Mouse (Mus musculus) spleen, postnatal 0 days (tissue): ENCODE data around the gene Aldh1l1. TPM values are rescaled to one million over a fixed set of nuclear protein-coding genes. Genes with fewer than 3 reads are reported as not detected.

Experiments used
- polyA plus RNA-seq: library from polyadenylated mRNA; unstranded; fragments of >200 nt; fragmentation: Nextera tagmentation; extraction: Ambion mirVana; gene quantifications from 2 replicates; pipeline ENCODE4 v1.2.1, GENCODE M21; 2015

Aldh1l1 gene
- 0.60 and 1.4 TPM in 2 replicates for polyA plus RNA-seq

DNA sequence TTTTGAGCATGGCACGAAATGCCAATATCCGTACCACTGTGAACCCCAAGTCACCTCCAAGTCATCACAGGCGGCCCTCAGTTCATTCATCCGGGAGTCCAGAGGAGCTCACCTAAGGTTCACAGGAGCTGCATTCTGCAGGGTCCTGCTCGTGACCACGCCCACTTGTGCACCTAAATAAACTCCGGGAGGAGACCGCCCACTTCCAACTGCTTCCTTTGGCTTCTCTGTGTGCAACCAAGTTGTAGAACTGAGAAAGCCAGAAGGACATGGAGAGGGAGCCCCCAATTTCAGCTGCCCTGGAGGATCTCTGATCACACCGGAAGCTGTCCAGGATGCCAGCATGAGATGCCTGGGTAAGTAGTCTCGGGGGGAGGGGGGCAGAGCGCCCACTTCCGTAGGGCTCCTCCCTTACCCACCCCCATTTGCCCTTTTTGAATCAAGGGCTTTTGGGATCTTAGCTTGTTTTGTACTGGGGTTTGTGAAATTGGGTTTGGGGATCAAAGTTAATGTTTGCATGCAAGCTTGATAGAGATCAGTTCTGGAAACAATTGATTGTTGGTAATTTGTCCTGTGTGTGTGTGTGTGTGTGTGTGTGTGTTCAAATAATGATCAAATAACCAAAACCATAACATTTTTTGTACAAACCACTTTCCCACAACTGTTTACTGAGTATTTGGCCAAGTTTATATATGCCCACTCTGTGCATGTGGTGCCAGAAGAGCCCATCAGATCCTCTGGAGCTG is at the start of gene Aldh1l1:
Gene Aldh1l1, plus strand, starts transcription at position 252 of the 746 bp plus-strand sequence.

GRCm38 (mm10) chr6:90462181-90462706 is 24.0 kb upstream of the Aldh1l1 start, which contains the start of gene Klf15:
TSS of gene Klf15 (plus strand) at chr6:90462576.

DNA sequence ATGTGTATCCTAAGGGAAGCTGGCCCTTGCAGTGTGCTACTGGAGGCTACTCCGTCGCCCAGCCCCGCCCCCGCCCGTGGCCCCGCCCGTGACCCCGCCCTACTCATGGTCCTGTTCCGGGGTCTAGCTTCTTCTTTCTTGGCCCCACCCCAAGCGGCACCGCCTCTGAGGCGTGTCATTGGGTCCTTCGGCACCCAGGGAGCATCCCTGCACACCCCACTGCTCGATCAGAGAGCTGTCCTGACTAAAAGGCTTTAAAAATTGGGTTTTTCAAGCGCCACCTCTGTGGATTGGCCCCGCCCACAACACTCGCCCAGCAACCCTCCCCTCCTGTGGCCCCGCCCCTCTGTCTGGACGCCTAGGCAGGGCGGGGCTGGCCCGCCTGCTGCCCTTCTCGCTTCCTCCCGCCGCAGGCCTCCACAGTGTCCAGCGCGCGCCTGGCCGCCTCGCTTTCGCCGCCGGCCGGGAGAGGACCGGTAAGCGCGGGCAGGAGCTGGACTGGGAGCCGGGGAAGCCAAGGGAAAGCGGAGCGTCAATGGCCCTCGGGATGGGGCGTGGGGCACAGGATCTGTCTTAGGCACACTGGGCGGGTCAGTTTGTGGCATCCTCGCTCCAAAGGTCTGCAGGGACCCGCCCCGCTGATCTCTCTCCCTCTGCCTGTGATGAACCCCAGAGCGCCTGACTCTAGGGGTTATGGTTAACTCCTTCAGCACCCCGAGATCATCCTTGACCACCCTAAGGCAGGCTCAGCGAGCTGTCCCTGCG is 118.5 kb downstream of the Aldh1l1 start, which contains the start of gene Slc41a3:
Gene Slc41a3, plus strand, starts transcription at position 193 of the 765 bp plus-strand sequence.

Other genes with a start within 250 kb of the Aldh1l1 start
- not detected in 2 replicates for gene Vmn1r54, start 240.1 kb upstream of the Aldh1l1 start, polyA plus RNA-seq
- not detected in 2 replicates for gene BC048671, start 185.2 kb upstream of the Aldh1l1 start, polyA plus RNA-seq
- 0.94 and 1.9 TPM in 2 replicates for gene Chst13, start 161.2 kb upstream of the Aldh1l1 start, polyA plus RNA-seq
- gene Uroc1, start 153.1 kb upstream of the Aldh1l1 start, polyA plus RNA-seq, result not detected in 2 replicates
- 3.4 and 3.7 TPM in 2 replicates for gene Zxdc, start 116.9 kb upstream of the Aldh1l1 start, polyA plus RNA-seq
- gene Cfap100, start 57.6 kb upstream of the Aldh1l1 start, polyA plus RNA-seq, result 0.04 and 0.26 TPM in 2 replicates
- 0.59 and 0.89 TPM in 2 replicates for gene Klf15, start 23.9 kb upstream of the Aldh1l1 start, polyA plus RNA-seq
- gene Slc41a3, start 118.3 kb downstream of the Aldh1l1 start, polyA plus RNA-seq, result 36.4 and 39.2 TPM in 2 replicates